Mouse (Mus musculus) olfactory bulb, adult 2 months (tissue): ENCODE measurements around the gene Nectin2. TPM values are rescaled to one million over a fixed set of nuclear protein-coding genes. Genes with fewer than 3 reads are reported as not detected.
"Not testable (repeated sequence)": the region's sequence is repeated elsewhere in the genome, so short reads cannot be mapped to it uniquely, and the experiment has no call there.

Source experiments
- H3K27ac ChIP-seq: fragments of 200-500 bp; 2 replicates; pipeline ENCODE4 v1.5.1; 2012; ENCODE audit warnings: low read depth, low read length; ENCODE audit not compliant: insufficient read depth
- H3K4me1 ChIP-seq: fragments of 200-500 bp; 2 replicates; pipeline ENCODE4 v1.6.1; 2012; ENCODE audit warnings: low read length; ENCODE audit not compliant: control insufficient read depth, insufficient read depth
- H3K4me3 ChIP-seq: fragments of 200-500 bp; 2 replicates; pipeline ENCODE4 v1.5.1; 2012; ENCODE audit warnings: mild to moderate bottlenecking, low read depth, low read length, moderate library complexity; ENCODE audit not compliant: insufficient read depth
- CTCF ChIP-seq: fragments of 200-500 bp; IDR thresholded peaks from 2 replicates; pipeline ENCODE4 v1.5.1; 2012; ENCODE audit warnings: low read depth, mild to moderate bottlenecking, low read length, moderate library complexity; ENCODE audit not compliant: insufficient read depth
- POLR2A ChIP-seq: fragments of 200-500 bp; IDR thresholded peaks from 2 replicates; pipeline ENCODE4 v1.6.1; 2012; ENCODE audit warnings: mild to moderate bottlenecking, low read depth, low read length, moderate library complexity; ENCODE audit not compliant: insufficient read depth
- WGBS: fragments of 180-500 bp; shearing (Covaris S2); methylation state at CpG from one replicate; pipeline ENCODE4 v1.1.7; 2018; 5-methylcytosine and 5-hydroxymethylcytosine counted together
- polyA plus RNA-seq: library from polyadenylated mRNA; stranded (reverse); fragments of >200 nt; gene quantifications from 2 replicates; pipeline ENCODE4 v1.2.4, GENCODE M21; 2012; ENCODE audit warnings: low replicate concordance; ENCODE audit not compliant: missing spikeins, insufficient read depth, insufficient read length

Gene Nectin2
- polyA plus RNA-seq, 1 experiment = not detected

GRCm38 (mm10) chr7:19695881-19696280 lies 54.4 kb downstream of the Nectin2 start:
- H3K4me3 ChIP-seq = no peak overlapping the region
- H3K4me1 ChIP-seq = peaks cover 30% of the 10 kb centered on the region
- H3K27ac ChIP-seq = no peak overlapping the region
- TF ChIP-seq CTCF (no peak), POLR2A (no peak)
- 86% methylated on average over 6 of the region's 6 CpGs for WGBS

- TF ChIP-seq POLR2A = no peak
- TF ChIP-seq CTCF = no peak
- H3K4me3 ChIP-seq = no peak overlapping the region
- peaks cover 29% of the 10 kb centered on the region for H3K4me1 ChIP-seq
- whole genome bisulfite sequencing = 56% methylated on average over 8 of the region's 8 CpGs
- H3K27ac ChIP-seq = peak overlapping the region; percentile 15; the same call in 1 of the 2 replicates
Observed at GRCm38 (mm10) chr7:19695213-19695594, 55.1 kb downstream of the Nectin2 start.

DNA sequence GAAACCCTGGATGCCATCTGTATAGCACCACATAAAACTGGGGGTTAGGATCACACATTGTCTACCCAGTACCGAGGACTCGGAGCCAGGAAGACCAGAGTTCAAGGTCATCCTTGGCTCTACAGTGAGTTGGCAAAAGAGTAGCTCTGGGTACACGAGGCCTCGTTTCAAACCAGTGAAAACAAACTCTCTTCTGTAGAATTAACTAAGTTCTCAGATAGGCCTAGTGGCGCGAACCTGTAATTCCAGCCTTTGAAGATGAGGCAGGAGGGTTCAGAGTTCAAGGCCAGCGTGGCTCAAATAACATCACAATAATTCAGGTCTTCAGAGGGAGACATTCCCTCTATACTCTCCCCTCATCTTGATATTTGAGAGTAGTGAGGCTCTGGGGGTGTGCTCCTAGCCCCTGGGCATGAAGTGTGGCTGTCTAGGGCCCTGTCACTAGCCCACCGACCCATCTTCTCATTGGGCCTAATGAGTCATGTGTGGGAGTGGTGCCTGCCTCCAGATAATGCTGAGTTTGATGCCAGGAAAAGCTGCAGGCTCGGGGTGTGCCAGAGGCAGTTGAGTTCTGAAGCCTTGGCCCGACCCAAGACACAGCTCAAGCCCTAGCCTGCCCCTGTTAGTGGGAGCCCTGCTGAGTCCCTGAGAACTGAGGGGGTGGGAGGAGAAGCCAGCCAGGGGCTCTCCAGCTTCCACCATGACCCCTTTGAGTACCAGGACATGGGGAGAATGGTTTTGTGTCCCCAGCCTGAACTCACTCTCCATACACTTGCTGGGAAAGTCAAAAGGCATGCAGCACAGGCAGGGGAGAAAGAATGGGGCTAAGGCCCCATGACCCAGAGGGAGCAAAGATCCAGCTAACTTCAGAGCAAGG lies 55.7 kb downstream of the Nectin2 start:
- Histone ChIP-seq H3K4me1 (peaks cover 29% of the 10 kb centered on the region), H3K27ac (peak overlapping the region; percentile 17; the same call in 1 of the 2 replicates), H3K4me3 (no peak overlapping the region)
- no peak for TF ChIP-seq POLR2A
- TF ChIP-seq CTCF = no peak
- WGBS = 62% methylated on average over 10 of the region's 10 CpGs

- no peak overlapping the region for H3K27ac ChIP-seq
- no peak for TF ChIP-seq CTCF
- TF ChIP-seq POLR2A = no peak
- H3K4me1 ChIP-seq = peaks cover 18% of the 10 kb centered on the region
- 27% methylated on average over 10 of the region's 10 CpGs for WGBS
- no peak overlapping the region for H3K4me3 ChIP-seq
Observed at GRCm38 (mm10) chr7:19693421-19693820, 56.9 kb downstream of the Nectin2 start.

DNA sequence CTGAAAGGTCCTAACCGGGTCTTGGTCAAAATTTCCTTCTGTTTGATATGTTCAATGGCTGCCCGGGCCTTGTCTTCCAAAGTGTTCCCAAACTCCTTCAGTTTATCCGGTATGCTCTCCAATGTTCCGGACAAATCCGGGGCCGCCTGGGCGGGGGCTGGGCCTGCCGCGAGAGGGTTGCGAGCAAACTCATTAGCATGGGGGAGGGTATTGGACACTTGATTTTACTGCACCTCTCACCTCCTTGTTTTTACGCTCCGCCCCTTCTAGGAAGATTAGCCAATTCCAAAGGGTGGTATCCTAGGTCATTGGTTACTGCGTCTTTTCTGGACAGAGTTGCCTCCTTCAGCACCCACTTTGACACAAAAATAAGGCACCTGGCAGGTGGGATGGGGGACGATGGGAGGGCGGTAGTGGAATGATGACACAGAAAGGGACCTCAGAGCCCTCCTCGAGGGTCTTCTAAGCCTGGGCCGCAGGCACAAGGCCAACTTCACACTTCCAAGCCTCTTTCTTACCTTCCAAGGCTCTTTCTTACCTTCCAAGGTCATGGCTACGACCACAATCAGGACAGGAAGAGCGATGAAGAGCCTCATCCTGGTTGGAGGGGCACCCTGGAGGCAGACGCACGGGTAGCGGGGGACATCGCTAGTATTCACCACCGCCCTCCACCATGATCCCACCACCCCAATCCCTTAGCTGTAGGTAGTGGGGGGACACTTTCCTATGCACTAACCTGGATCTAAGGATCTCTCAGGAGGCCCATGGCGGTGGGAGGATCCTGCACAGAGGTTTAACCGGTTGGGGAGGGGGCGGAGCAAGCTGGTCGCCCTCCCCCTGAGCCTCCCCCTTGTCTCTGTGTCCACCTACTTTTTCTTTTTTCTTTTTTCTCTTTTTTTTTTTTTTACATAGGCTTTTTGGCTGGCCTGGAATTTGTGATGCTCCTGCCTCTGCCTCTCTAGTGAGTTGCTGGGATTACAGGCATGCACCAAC lies 58.1 kb downstream of the Nectin2 start, which contains the start of gene Apoc1:
Gene Apoc1 (minus strand): TSS at position 788 of the 993 bp plus-strand sequence.
- no peak for TF ChIP-seq CTCF
- H3K4me3 ChIP-seq = no peak within 1 kb of the TSS
- H3K27ac ChIP-seq = no peak within 1 kb of the TSS
- 66% methylated on average over 28 of the region's 28 CpGs for WGBS
- H3K4me1 ChIP-seq = peaks cover 15% of the 10 kb centered on the region

DNA sequence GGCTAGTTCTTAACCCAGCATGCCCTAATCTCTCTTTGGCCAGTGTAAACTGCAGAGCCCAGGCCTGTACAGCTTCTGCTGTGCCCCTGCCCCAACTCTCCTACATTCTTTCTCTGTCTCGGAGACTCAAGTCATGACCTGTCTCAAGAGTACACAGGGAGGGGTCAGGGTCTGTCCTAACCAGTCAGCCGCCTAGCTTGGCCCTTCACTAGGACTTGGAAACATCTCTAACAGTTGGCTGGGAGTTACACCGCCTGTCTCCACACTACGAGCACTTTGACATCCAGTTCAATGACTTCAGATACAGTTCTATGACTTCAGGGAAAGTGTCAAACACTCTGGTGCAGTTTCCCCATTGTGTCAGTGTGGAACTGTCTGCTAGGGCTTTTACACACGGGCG lies 58.8 kb downstream of the Nectin2 start:
- WGBS = 76% methylated on average over 6 of the region's 6 CpGs

DNA sequence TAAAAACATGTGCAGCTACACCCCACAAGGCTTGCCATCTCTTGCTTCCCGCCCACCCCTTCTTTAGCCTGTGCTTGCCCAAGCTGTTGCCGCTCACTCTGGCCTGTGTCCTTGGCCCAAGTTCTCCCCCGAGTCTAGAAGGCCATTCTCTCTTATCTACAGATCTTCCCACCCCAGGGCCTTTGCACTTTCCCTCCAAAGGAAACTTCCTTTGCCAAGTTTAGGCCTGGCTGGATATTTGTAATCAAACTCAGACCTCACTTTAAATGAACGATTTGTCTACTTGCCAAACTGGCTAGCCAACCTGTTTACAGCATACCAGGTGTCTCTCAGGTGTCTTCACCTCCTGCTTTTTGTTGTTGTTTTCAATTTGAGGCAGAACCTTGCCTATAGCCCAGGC lies 59.4 kb downstream of the Nectin2 start:
- H3K4me3 ChIP-seq = no peak overlapping the region
- H3K4me1 ChIP-seq = peaks cover 15% of the 10 kb centered on the region
- WGBS = 85% methylated on average over 4 of the region's 4 CpGs
- TF ChIP-seq POLR2A (no peak), CTCF (no peak)
- no peak overlapping the region for H3K27ac ChIP-seq

More for the DNA sequence above, 58.8 kb downstream of the Nectin2 start:
- TF ChIP-seq CTCF (no peak), POLR2A (no peak)
- no peak overlapping the region for H3K27ac ChIP-seq
- H3K4me1 ChIP-seq = peaks cover 15% of the 10 kb centered on the region
- no peak overlapping the region for H3K4me3 ChIP-seq

DNA sequence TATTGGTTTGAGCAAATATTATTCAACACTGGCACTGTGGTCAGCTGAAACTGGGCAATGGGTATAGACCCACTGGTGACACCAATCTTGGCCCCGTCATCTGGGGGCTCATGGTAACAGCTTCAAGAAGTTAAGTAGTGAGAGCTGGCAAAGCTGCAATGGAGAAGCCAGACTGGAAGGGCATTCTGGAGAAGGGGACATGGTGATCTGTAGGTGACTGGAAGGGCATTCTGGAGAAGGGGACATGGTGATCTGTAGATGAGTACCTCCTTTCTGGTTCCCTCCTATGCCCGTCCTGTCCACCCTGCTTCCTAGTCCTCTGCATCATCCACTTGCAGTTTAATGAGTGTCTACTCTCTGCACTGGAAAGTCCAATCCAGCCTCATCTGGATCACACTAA lies 61.7 kb downstream of the Nectin2 start:
- TF ChIP-seq CTCF (no peak), POLR2A (no peak)
- Histone ChIP-seq H3K4me1 (peaks cover 9% of the 10 kb centered on the region), H3K27ac (no peak overlapping the region), H3K4me3 (no peak overlapping the region)
- WGBS = 88% methylated on average over 2 of the region's 2 CpGs

DNA sequence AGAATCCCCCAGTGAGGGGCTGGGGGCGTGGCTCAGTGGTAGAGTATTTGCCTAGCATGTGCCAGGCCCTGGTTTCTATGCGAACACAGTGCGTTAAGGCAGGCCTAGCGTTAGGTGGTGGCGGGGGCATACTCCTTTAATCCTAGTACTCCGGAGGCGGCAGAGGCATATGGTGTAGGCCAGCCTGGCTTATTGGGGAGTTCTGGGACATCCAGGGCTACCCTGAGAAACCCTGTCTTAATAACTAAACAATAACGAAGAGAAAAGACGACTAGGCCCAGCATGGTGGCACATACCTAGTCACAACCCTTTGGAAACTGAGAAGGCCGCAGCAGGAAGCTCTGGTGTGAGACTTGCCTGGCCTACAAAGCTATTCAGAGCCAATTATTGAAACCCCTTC lies 62.2 kb downstream of the Nectin2 start:
- no peak overlapping the region for H3K4me3 ChIP-seq
- TF ChIP-seq POLR2A (no peak), CTCF (no peak)
- WGBS = 87% methylated on average over 10 of the region's 10 CpGs
- H3K4me1 ChIP-seq = peaks cover 8% of the 10 kb centered on the region
- H3K27ac ChIP-seq = no peak overlapping the region

DNA sequence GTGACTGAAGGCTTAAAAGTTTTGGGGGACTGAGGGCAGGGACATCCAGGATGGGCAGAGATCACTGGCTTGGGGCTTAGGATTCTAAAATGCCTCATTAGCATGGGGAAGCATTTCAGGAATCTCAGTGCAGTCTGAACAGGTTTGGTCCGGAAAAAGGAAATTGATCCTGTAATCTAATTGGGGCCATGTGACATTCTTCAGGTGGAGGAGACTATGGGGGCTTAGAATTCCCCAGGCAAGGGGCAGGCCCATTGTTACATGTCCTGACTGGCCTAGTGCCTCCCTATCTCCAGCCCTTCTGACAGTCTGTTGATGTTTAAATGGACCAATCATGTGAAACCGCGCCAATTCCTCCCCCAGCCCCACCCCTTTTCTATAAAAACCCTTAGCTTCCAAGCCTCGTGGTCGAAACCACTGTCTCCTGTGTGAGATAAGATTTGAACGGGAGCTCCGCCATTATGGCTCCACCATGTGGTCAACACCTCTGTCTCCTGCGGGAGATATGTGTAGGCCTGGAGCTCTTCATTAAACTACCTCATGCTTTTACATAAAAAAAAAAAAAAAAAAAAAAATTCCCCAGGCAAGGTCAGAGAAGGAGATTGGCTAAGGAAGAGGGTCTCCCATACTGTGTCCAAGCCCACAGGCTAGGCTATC lies 63.2 kb downstream of the Nectin2 start:
- WGBS = 75% methylated on average over 8 of the region's 8 CpGs
- not testable (repeated sequence) for H3K4me3 ChIP-seq, H3K4me1 ChIP-seq, H3K27ac ChIP-seq
